Mouse (Mus musculus) small intestine, adult 2 months (tissue): Measurements from ENCODE around the gene Srxn1.

Source experiments
- CTCF ChIP-seq: fragments of 200-500 bp; IDR thresholded peaks from 2 replicates; pipeline ENCODE4 v1.5.1; 2012; ENCODE audit warnings: low read depth, mild to moderate bottlenecking, control low read depth, inconsistent platforms, low read length, moderate library complexity, mixed read lengths; ENCODE audit not compliant: insufficient replicate concordance, insufficient read length; ENCODE audit errors: extremely low read depth
- POLR2A ChIP-seq: fragments of 200-500 bp; IDR thresholded peaks from 2 replicates; pipeline ENCODE4 v1.6.1; 2012; ENCODE audit warnings: low read depth, mild to moderate bottlenecking, control low read depth, inconsistent platforms, low read length, moderate library complexity

- TF ChIP-seq CTCF: no peak
- TF ChIP-seq POLR2A: no peak
Measured at GRCm38 (mm10) chr2:152117694-152118093, 12.4 kb downstream of the Srxn1 start.
